Mouse (Mus musculus): ENCODE measurements around the gene Rfx4.

DNA sequence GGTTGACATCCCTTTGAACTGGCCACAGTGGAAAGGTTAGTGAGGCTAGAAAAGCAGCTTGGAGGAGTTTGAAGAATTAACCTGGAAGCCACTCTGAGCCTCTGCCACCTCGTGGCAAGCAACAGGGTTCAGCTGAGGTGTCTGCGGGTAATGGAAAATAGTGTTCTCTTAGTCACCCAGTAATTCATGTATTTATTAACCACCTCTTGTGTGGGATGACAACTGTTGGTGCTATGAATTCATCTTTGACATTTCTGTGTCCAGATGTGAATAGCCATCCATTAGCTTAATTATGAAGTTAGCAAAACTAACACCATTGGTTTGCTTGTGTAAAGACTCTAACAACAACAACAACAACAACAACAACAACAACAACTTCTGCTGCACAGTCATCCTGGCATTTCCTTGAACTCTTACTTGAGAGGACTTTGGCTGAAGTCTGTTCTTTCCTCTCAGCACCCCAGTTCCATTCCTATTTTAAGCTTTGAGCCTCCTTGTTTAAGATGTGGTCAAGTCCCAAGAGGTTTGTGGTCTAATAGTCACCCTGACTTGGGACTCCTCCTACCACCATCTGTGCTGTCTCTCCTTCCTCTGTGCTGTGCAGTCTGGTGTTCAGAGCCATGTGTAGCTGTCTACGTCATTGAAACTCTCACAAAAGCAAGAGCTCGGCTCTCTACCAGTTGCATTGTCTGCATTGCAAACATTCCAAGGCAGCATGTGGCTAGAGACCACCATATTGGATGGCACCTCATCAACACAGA is 60.0 kb downstream of the Rfx4 start:
- TF ChIP-seq POLR2A (IDR thresholded peaks at IDR 0.05; ENCODE audit: borderline replicate concordance, control insufficient read depth, low read depth, low read length) (no peak), CTCF (IDR thresholded peaks at IDR 0.05; ENCODE audit: control insufficient read depth, insufficient read depth, low read length) (no peak)

Data from bone marrow, adult 2 months (tissue).